Mouse (Mus musculus) adrenal gland, adult (tissue): Measurements from ENCODE around the gene Tmem236.

Experiments used
- DNase-seq, 2 experiments: peaks; one replicate each; pipeline ENCODE4 v3.0.0; 2022 to 2023; ENCODE audit warnings: low spot score in 1 of 2; ENCODE audit not compliant: inconsistent age in 2 of 2

Gene Tmem236

DNA sequence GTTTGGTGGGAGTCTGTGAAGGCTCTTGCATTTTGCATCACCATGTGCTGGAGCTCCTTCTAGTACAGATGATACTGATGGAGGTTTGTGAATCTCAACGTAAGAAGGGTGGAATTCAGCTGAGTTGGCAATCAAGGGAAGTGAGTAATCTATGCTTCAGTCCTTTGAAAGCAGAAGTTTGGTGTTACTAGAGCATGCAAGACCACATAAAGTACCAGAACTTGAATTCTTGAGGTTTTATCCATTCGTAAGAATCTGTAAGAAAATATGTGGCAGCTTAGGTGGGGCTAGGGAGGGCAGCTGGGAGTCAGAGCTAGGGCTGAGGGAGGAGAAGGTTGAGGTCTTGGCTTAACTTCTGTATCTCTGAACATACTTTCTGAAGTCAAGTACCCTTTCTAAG lies 70.3 kb downstream of the Tmem236 start:
- no peak for DNase-seq

- DNase-seq = no peak
These were observed 75.7 kb downstream of the Tmem236 start for GRCm38 (mm10) chr2:14249839-14250564.

DNA sequence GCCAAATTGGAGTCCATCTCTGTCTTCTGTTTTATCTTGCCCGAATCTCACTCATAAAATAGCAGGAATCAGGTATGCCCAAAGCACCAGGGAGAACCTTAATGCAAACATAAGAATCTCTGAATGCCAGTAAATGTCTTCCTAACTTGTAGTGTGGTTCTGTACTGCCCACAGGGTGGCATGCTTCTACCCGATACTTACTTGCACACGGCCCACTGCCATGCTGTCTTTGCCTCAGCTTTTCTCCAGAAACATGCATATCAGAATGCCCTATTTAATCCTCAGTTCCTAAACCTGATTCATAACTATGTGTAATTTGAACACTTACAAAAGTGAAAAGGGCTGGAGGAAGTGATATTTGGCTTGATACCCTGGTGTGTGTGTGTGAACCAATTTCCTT lies 77.6 kb downstream of the Tmem236 start:
- peak in 1 of 2 experiments; percentile 14 for DNase-seq

DNA sequence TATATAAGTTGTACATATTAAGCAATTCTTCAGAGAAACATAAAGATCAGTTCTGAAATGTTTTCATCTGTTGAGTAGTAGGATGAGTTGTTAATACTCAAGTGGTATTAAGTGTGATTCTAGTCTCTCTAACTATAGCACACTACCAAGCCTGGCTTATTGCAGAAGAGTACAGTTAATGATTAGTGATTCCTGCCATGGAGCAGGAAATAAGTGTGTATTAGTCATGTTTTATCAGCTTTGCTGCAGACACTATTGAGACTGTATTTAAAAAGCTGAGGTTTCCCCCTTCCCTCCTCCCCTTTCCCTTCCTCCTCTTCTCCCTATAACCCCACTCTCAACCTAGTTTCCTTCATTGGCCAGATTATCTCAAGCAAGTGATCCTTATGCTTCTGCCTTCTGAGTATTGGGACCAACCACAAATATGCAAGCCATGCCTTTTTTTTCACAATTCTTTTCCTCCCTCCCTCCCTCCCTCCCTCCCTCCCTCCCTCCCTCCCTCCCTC lies 84.1 kb downstream of the Tmem236 start:
- DNase-seq = no peak

DNA sequence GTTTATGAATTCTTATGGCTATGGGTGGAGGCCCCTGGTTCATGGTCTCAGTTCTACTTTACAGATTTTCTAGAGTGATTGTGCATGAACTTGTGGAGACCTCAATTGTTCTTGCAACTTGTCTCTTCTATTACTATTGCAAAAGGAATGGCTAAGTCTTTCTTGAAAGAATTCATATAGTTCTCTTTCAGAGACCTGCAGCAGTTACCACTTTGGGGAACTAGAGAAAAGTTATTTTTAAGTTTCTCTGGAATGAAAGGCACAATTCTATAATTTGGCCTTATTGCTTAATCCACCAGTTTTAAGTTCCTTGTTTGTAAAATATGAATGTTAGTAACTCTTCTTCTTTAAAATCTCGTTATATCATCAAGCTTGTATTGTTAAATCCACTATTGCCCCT lies 87.8 kb downstream of the Tmem236 start:
- DNase-seq = no peak

- no peak for DNase-seq
These were observed 94.8 kb downstream of the Tmem236 start for GRCm38 (mm10) chr2:14269160-14269559.
